Mouse (Mus musculus) thymus, adult 2 months (tissue): ENCODE results near the gene Pet117. TPM values are rescaled to one million over a fixed set of nuclear protein-coding genes. Genes with fewer than 3 reads are reported as not detected.
A peak's percentile ranks its signal among the peaks of the same experiment; 100 is the strongest.

Experiments used
- DNase-seq: peaks from one replicate; pipeline ENCODE4 v3.0.0; 2021
- H3K27ac ChIP-seq: fragments of 200-500 bp; 2 replicates; pipeline ENCODE4 v1.5.1; 2012; ENCODE audit warnings: low read length, control low read depth; ENCODE audit not compliant: control insufficient read depth, insufficient read depth
- H3K27me3 ChIP-seq: fragments of 200-500 bp; 2 replicates; pipeline ENCODE4 v1.6.1; 2012; ENCODE audit warnings: mild to moderate bottlenecking, low read length, moderate library complexity, mixed read lengths; ENCODE audit not compliant: control insufficient read depth, insufficient read depth
- H3K36me3 ChIP-seq: fragments of 200-500 bp; 2 replicates; pipeline ENCODE4 v1.6.1; 2012; ENCODE audit warnings: mild to moderate bottlenecking, low read length, moderate library complexity; ENCODE audit not compliant: control insufficient read depth, insufficient read depth
- H3K4me1 ChIP-seq: fragments of 200-500 bp; replicated peaks from 2 replicates; pipeline ENCODE4 v1.6.1; 2012; ENCODE audit warnings: low read length; ENCODE audit not compliant: control insufficient read depth, insufficient read depth
- H3K4me3 ChIP-seq: fragments of 200-500 bp; 2 replicates; pipeline ENCODE4 v1.5.1; 2012; ENCODE audit warnings: mild to moderate bottlenecking, low read length, control low read depth, moderate library complexity; ENCODE audit not compliant: control insufficient read depth, insufficient read depth
- CTCF ChIP-seq: fragments of 200-500 bp; IDR thresholded peaks from 2 replicates; pipeline ENCODE4 v1.5.1; 2012; ENCODE audit warnings: mild to moderate bottlenecking, control low read depth, low read length, moderate library complexity, borderline replicate concordance; ENCODE audit not compliant: control insufficient read depth, poor library complexity, insufficient read depth; ENCODE audit errors: extremely low read depth
- POLR2A ChIP-seq: fragments of 200-500 bp; IDR thresholded peaks from 2 replicates; pipeline ENCODE4 v1.6.1; 2012; ENCODE audit warnings: mild to moderate bottlenecking, low read length, control low read depth, moderate library complexity; ENCODE audit not compliant: control insufficient read depth, poor library complexity, insufficient read depth; ENCODE audit errors: extremely low read depth
- WGBS: fragments of 180-500 bp; shearing (Covaris S2); methylation state at CpG from one replicate; pipeline ENCODE4 v1.1.7; 2018; 5-methylcytosine and 5-hydroxymethylcytosine counted together
- polyA plus RNA-seq: library from polyadenylated mRNA; depleted of rRNA; stranded (reverse); fragments of >200 nt; gene quantifications from 2 replicates; pipeline ENCODE4 v1.2.3, GENCODE M21; 2012

Pet117 gene
- polyA plus RNA-seq, 1 experiment = not detected

- WGBS = 13% methylated on average over 4 of the region's 4 CpGs
- no peak for DNase-seq
- TF ChIP-seq CTCF (no peak), POLR2A (no peak)
- no peaks in the 10 kb centered on the region for H3K27me3 ChIP-seq
- H3K4me1 ChIP-seq = no peaks in the 10 kb centered on the region
- H3K4me3 ChIP-seq = no peak overlapping the region
- no peaks in the 10 kb centered on the region for H3K36me3 ChIP-seq
- no peak overlapping the region for H3K27ac ChIP-seq
Measured at GRCm38 (mm10) chr2:144343158-144343557, 25.6 kb upstream of the Pet117 start.

DNA sequence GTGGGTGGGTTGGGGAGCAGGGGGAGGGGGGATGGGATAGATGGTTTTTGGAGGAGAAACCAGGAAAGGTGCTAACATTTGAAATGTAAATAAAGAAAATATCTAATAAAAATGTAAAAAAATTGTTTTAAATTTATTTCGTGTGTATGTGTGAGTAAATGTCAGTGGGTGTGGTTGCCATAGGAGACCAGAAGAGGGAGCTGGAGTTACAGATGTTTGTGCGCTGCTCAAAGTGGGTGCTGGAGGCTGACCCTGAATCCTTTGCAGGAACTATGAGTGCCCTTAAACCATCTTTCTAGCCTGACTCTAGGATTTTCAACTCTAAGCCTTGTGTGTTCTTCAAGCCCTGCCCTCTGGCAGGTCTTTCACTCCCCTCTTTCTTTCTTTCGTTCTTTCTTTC is 20.3 kb upstream of the Pet117 start:
- Histone ChIP-seq H3K27me3 (no peaks in the 10 kb centered on the region), H3K4me1 (no peaks in the 10 kb centered on the region), H3K4me3 (no peak overlapping the region), H3K36me3 (no peaks in the 10 kb centered on the region), H3K27ac (no peak overlapping the region)
- DNase-seq = peak; percentile 13
- WGBS = 83% methylated on average over 3 of the region's 3 CpGs
- TF ChIP-seq CTCF = no peak
- no peak for TF ChIP-seq POLR2A

- Histone ChIP-seq H3K4me1 (no peaks in the 10 kb centered on the region), H3K27ac (no peak overlapping the region), H3K4me3 (no peak overlapping the region), H3K27me3 (no peaks in the 10 kb centered on the region), H3K36me3 (no peaks in the 10 kb centered on the region)
- 91% methylated on average over 11 of the region's 11 CpGs for WGBS
- no peak for DNase-seq
- TF ChIP-seq CTCF (no peak), POLR2A (no peak)
Measured at GRCm38 (mm10) chr2:144352843-144353242, 16.0 kb upstream of the Pet117 start.

DNA sequence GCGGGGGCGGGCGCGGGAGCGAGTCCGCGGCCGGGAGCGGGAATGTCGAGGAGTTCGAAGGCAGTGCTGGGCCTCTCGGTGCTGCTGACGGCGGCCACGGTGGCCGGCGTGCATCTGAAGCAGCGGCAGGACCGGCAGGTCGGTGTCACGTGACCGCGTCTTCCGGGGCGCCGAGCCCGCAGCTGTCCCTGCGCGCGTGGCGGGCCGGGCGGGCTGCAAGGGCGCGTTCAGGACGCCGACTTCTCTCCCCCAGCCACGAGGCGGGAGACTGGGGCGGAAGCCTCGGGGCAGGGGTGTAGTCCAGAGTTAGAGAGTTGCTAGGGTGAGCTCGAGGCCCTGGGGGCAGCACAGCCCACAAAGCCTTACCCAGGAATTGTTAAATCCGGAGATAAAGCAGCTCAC is 225 bp downstream of the Pet117 start:
- WGBS = under 1% methylated on average over 40 of the region's 43 CpGs
- H3K4me3 ChIP-seq = peak overlapping the region; percentile 86
- DNase-seq = peak; percentile 84
- peak overlapping the region; percentile 44; the same call in 1 of the 2 replicates for H3K27ac ChIP-seq
- TF ChIP-seq POLR2A (peak; percentile 76), CTCF (0 out of 2 replicates have a peak, but pooled peaks have one; percentile 1)
- no peaks in the 10 kb centered on the region for H3K27me3 ChIP-seq
- H3K36me3 ChIP-seq = peaks cover 10% of the 10 kb centered on the region; the same call in 1 of the 2 replicates
- peaks cover 2% of the 10 kb centered on the region for H3K4me1 ChIP-seq

GRCm38 (mm10) chr2:144369511-144369910 is 715 bp downstream of the Pet117 start:
- peak overlapping the region; percentile 86 for H3K4me3 ChIP-seq
- TF ChIP-seq CTCF (no peak), POLR2A (no peak)
- under 1% methylated on average over 12 of the region's 12 CpGs for WGBS
- peaks cover 2% of the 10 kb centered on the region for H3K4me1 ChIP-seq
- H3K27me3 ChIP-seq = no peaks in the 10 kb centered on the region
- H3K36me3 ChIP-seq = peaks cover 14% of the 10 kb centered on the region; the same call in 1 of the 2 replicates
- no peak for DNase-seq
- no peak overlapping the region for H3K27ac ChIP-seq

DNA sequence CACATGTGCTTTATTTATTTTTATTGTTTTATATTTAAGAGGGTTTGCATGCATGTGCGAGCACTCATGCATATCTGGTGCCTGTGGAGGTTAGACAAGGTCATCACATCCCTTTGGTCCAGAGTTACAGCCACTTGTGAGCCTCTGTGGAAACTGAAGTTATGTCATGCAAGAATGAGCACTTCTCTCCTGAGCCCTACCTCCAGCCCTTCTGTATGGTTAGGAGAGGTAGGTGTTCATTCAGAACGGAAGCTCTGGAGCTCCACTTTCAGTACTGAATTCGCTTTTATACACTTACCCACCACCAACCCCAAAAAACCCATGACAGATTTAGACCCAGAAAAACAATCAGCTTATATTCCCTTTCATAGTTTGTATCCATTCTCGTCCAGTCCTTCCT is 2.8 kb downstream of the Pet117 start:
- Histone ChIP-seq H3K27ac (no peak overlapping the region), H3K36me3 (peaks cover 14% of the 10 kb centered on the region), H3K27me3 (no peaks in the 10 kb centered on the region), H3K4me3 (no peak overlapping the region), H3K4me1 (peaks cover 2% of the 10 kb centered on the region)
- TF ChIP-seq POLR2A (no peak), CTCF (no peak)
- 95% methylated on average over 4 of the region's 4 CpGs for WGBS
- no peak for DNase-seq

DNA sequence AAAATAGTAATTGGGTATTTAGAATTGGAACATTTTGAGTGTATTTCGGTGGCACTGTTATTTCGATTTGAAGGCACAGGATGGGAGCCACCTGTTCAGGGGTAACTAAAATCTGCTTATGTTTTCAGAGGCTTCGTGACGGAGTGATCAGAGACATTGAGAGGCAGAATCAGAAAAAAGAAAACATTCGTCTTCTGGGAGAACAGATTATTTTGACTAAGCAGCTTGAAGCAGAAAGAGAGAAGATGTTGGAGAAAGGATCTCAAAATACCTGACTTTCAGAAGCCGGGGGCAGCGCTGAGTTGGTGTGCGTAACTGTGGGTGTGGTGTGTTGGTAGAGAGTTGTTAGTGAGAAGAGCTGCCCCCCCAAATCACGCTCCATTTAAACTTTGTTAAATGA is 4.3 kb downstream of the Pet117 start:
- H3K4me3 ChIP-seq = no peak overlapping the region
- H3K4me1 ChIP-seq = peaks cover 2% of the 10 kb centered on the region
- WGBS = 98% methylated on average over 9 of the region's 9 CpGs
- no peaks in the 10 kb centered on the region for H3K27me3 ChIP-seq
- DNase-seq = no peak
- H3K27ac ChIP-seq = no peak overlapping the region
- TF ChIP-seq POLR2A (no peak), CTCF (no peak)
- peaks cover 23% of the 10 kb centered on the region for H3K36me3 ChIP-seq
